Mouse (Mus musculus) midbrain, postnatal 0 days (tissue): Measurements from ENCODE around the gene Gm20388. TPM values are rescaled to one million over a fixed set of nuclear protein-coding genes. Genes with fewer than 3 reads are reported as not detected.

ENCODE experiments used
- ATAC-seq: fragments of 200-750 bp; cut with Nextera tagmentation; 2 replicates; pipeline ENCODE4 v1.8.0; 2017; ENCODE audit warnings: moderate number of reproducible peaks, mild to moderate bottlenecking, moderate TSS enrichment, moderate library complexity; ENCODE audit not compliant: low FRiP score
- DNase-seq: peaks from one replicate; pipeline ENCODE4 v3.0.0-alpha.2; 2015; ENCODE audit warnings: low spot score
- H3K27ac ChIP-seq: fragments of 300-500 bp; sonication (generic); 2 replicates; pipeline ENCODE4 v1.5.1; 2014; ENCODE audit warnings: low read depth, mild to moderate bottlenecking, low read length, mixed read lengths
- H3K27me3 ChIP-seq: fragments of 300-500 bp; sonication (generic); 2 replicates; pipeline ENCODE4 v1.6.1; 2014; ENCODE audit warnings: low read length, control low read depth, mixed read lengths; ENCODE audit not compliant: insufficient read depth
- H3K36me3 ChIP-seq: fragments of 300-500 bp; sonication (generic); 2 replicates; pipeline ENCODE4 v1.6.1; 2014; ENCODE audit warnings: low read length, control low read depth, mixed read lengths; ENCODE audit not compliant: insufficient read depth
- H3K4me1 ChIP-seq: fragments of 300-500 bp; sonication (generic); 2 replicates; pipeline ENCODE4 v1.6.1; 2014; ENCODE audit warnings: mild to moderate bottlenecking, control low read depth, antibody characterized with exemption, low read length, mixed read lengths; ENCODE audit not compliant: insufficient read depth
- H3K4me2 ChIP-seq: fragments of 300-500 bp; sonication (generic); 2 replicates; pipeline ENCODE4 v1.6.1; 2014; ENCODE audit warnings: low read depth, mild to moderate bottlenecking, low read length, mixed read lengths; ENCODE audit not compliant: poor library complexity, severe bottlenecking
- H3K4me3 ChIP-seq: fragments of 300-500 bp; sonication (generic); 2 replicates; pipeline ENCODE4 v1.5.1; 2014; ENCODE audit warnings: low read depth, mild to moderate bottlenecking, low read length, moderate library complexity
- H3K9ac ChIP-seq: fragments of 300-500 bp; sonication (generic); replicated peaks from 2 replicates; pipeline ENCODE4 v1.6.1; 2014; ENCODE audit warnings: mild to moderate bottlenecking, low read length, moderate library complexity, mixed read lengths; ENCODE audit not compliant: poor library complexity, severe bottlenecking
- H3K9me3 ChIP-seq: fragments of 300-500 bp; sonication (generic); 2 replicates; pipeline ENCODE4 v1.6.1; 2016; ENCODE audit warnings: low read length, control low read depth
- CTCF ChIP-seq: IDR thresholded peaks from 2 replicates; pipeline ENCODE4 v1.5.1; 2016; ENCODE audit warnings: antibody characterized with exemption, mild to moderate bottlenecking
- WGBS: fragments of 180-500 bp; shearing (Covaris S2); extraction: QIAGEN DNeasy Blood & Tissue Kit; methylation state at CpG from one replicate; pipeline ENCODE4 v1.1.7; 2014; 5-methylcytosine and 5-hydroxymethylcytosine counted together
- polyA plus RNA-seq: library from polyadenylated mRNA; unstranded; fragments of >200 nt; fragmentation: Nextera tagmentation; extraction: Ambion mirVana; gene quantifications from 2 replicates; pipeline ENCODE4 v1.2.1, GENCODE M21; 2015
- total RNA-seq: library from RNA; depleted of rRNA; stranded (reverse); fragments of >200 nt; gene quantifications from 2 replicates; pipeline ENCODE4 v1.2.3, GENCODE M21; 2014

The Gm20388 gene
- total and polyA plus RNA-seq, 2 experiments from 2014 or later = 74.2 TPM; not detected in 1

DNA sequence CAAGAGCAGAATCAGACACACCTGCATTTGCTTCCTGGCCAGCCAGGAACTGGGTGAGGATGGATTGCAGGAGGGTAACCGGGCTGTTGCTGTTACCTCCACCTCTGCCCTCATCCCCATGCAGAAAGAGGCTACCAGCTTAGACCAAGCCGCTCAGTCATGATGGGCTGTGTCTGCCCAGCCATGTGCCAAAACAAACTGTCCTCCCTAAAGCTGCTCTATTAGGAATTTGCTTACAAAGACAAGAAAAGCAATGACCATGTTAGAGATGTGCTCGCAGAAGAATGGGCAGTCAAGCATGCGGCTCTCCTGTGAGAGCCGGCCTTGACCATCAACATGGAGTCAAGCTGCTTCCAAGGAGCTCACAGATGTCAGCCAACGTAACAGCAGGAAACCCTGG lies 1454.0 kb downstream of the Gm20388 start:
- no peak overlapping the region for H3K4me2 ChIP-seq
- WGBS = 90% methylated on average over 6 of the region's 6 CpGs
- no peak for DNase-seq
- H3K27me3 ChIP-seq = no peaks in the 10 kb centered on the region
- H3K9me3 ChIP-seq = no peaks in the 10 kb centered on the region
- TF ChIP-seq CTCF = no peak
- H3K4me1 ChIP-seq = no peaks in the 10 kb centered on the region
- no peak for ATAC-seq
- no peak overlapping the region for H3K4me3 ChIP-seq
- no peak overlapping the region for H3K27ac ChIP-seq
- no peaks in the 10 kb centered on the region for H3K36me3 ChIP-seq
- no peak overlapping the region for H3K9ac ChIP-seq

DNA sequence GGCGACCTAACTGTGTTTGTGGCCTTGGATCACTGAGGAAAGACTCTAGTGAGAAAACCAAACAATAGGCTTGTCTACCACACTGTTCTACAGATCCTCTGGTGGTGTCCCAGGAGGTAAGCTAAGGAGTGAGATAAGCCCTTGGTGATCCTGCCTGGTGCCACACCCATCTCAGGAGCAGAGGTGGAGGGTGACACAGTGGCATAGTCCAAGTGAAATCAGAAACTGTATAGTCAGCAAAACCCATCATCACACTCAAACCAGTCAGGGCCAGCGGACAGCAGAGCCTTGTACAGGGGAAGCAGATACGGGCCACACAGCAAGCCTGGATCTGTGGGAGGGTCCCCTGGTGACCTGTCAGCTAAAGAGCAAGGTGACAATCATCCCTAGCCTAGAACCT lies 1454.5 kb downstream of the Gm20388 start:
- ATAC-seq (no peak), DNase-seq (no peak)
- Histone ChIP-seq H3K4me3 (no peak overlapping the region), H3K27ac (no peak overlapping the region), H3K4me1 (no peaks in the 10 kb centered on the region), H3K9ac (no peak overlapping the region), H3K4me2 (no peak overlapping the region), H3K27me3 (no peaks in the 10 kb centered on the region), H3K36me3 (no peaks in the 10 kb centered on the region), H3K9me3 (no peaks in the 10 kb centered on the region)
- WGBS = 92% methylated on average over 3 of the region's 3 CpGs
- TF ChIP-seq CTCF = no peak

DNA sequence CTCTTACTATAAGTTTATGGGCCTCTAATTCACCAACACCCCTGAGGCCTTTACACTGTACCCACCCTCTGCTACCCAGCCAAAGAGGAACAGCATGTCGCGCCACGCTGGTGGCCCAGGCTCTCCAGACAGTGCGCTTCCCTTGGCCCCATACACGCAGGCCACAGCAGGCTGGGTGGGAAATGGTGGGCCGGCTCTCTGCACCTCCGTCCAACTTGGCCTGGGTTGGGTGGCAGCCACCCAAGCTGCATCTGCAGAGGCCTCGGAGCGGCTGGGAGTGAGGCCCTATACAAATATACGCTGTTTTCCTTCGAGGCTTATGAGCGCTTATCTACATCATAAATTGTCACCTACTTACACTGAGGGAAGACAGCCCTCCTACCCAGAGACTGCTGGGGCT lies 1456.0 kb downstream of the Gm20388 start:
- 85% methylated on average over 12 of the region's 12 CpGs for WGBS
- no peak for DNase-seq
- TF ChIP-seq CTCF = no peak

DNA sequence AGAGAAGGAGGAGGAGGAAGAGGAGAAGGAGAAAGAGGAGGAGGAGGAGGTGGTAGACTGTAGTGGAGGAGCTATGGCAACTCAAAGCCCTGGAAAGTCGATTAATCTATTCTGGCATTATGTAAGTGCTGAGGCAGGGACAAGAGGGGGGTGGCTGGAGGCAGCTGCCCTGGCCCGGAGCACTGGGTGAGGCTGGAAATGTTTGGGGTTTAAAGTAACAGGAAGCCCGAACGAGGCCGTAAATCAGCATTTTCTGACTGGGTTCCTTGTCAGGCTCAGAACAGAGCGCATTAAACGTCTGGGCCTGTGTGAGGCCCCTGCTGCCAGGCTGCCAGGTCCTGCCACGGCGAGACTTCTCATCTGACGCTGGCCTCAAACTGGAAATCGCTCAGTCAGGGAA lies 1458.2 kb downstream of the Gm20388 start:
- no peaks in the 10 kb centered on the region for H3K36me3 ChIP-seq
- H3K27ac ChIP-seq = no peak overlapping the region
- no peak overlapping the region for H3K4me3 ChIP-seq
- no peak overlapping the region for H3K9ac ChIP-seq
- H3K9me3 ChIP-seq = no peaks in the 10 kb centered on the region
- TF ChIP-seq CTCF = no peak
- H3K4me1 ChIP-seq = no peaks in the 10 kb centered on the region
- 56% methylated on average over 11 of the region's 11 CpGs for WGBS
- H3K4me2 ChIP-seq = no peak overlapping the region
- no peaks in the 10 kb centered on the region for H3K27me3 ChIP-seq
- DNase-seq (no peak), ATAC-seq (no peak)

More for the DNA sequence above, 1456.0 kb downstream of the Gm20388 start:
- Histone ChIP-seq H3K9ac (no peak overlapping the region), H3K27me3 (no peaks in the 10 kb centered on the region), H3K27ac (no peak overlapping the region), H3K36me3 (no peaks in the 10 kb centered on the region), H3K9me3 (no peaks in the 10 kb centered on the region), H3K4me1 (no peaks in the 10 kb centered on the region), H3K4me2 (no peak overlapping the region), H3K4me3 (no peak overlapping the region)
- ATAC-seq = no peak

DNA sequence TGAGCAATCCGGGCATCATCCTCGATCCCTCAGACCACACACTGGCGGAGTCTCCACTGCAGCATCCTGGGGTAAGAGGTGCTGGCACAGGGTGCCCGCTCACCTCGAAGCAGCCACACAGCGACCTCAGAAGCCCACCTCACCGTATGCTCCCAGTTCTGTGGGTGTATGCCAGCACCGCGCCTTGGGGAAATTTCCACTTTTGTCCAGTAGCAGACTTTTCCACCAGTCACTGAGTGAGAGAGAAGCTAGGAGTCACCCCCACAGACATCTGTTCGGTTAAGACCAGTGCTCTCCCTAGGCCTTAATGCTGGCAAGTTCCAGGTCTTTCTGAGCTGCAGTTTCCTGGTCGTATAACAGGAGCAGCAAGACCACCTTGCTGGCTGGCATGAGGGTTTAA lies 1458.7 kb downstream of the Gm20388 start:
- DNase-seq = no peak
- Histone ChIP-seq H3K36me3 (no peaks in the 10 kb centered on the region), H3K4me2 (no peak overlapping the region), H3K27me3 (no peaks in the 10 kb centered on the region), H3K27ac (no peak overlapping the region), H3K9ac (no peak overlapping the region), H3K9me3 (no peaks in the 10 kb centered on the region), H3K4me1 (no peaks in the 10 kb centered on the region), H3K4me3 (no peak overlapping the region)
- 81% methylated on average over 11 of the region's 11 CpGs for WGBS
- ATAC-seq = no peak
- no peak for TF ChIP-seq CTCF

DNA sequence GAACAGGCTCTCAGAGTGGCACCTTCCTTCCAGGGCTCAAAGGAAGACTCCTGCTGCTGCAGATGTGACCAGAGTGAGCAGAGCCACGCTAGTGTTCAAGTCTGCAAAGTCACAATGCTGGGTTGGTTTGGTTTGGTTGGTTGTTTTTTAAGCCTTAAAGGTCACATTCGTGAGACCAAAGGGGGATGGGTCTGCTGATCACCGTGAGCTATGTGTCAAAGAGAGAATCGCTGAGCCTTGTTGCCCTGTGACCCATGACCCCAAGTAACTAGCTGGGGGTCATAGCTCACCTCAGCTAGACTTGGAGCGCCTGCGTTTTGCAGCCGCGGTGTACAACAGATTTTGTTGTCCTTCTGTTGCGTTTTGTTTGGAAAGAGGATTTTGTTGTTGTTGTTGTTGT lies 1460.6 kb downstream of the Gm20388 start:
- 56% methylated on average over 9 of the region's 9 CpGs for WGBS
- H3K4me2 ChIP-seq = no peak overlapping the region
- no peak for DNase-seq
- no peaks in the 10 kb centered on the region for H3K36me3 ChIP-seq
- TF ChIP-seq CTCF = no peak
- H3K9ac ChIP-seq = no peak overlapping the region
- H3K27ac ChIP-seq = no peak overlapping the region
- no peaks in the 10 kb centered on the region for H3K27me3 ChIP-seq
- no peaks in the 10 kb centered on the region for H3K4me1 ChIP-seq
- no peaks in the 10 kb centered on the region for H3K9me3 ChIP-seq
- no peak overlapping the region for H3K4me3 ChIP-seq
- ATAC-seq = no peak
